Mouse (Mus musculus): ENCODE results near the gene Mptx2. TPM values are rescaled to one million over a fixed set of nuclear protein-coding genes. Genes with fewer than 3 reads are reported as not detected.

Gene Mptx2
- polyA plus RNA-seq (2012; fragmentation: generic; extraction: Trizol), result not detected

GRCm38 (mm10) chr1:173277677-173278076 lies at the start of gene Mptx2:
TSS of gene Mptx2 (minus strand) at chr1:173277777.

GRCm38 (mm10) chr1:173265701-173266100 lies 11.9 kb downstream of the Mptx2 start, which contains the start of gene Olfr418:
TSS of gene Olfr418 (plus strand) at chr1:173266001.

GRCm38 (mm10) chr1:173227081-173227480 lies 50.5 kb downstream of the Mptx2 start, which contains the start of gene Fcer1a:
TSS of gene Fcer1a (minus strand) at chr1:173227214.

Other genes starting within 250 kb of the Mptx2 start
- gene Olfr1408, start 140.4 kb downstream of the Mptx2 start, polyA plus RNA-seq (2012; fragmentation: generic; extraction: Trizol), result not detected
- not detected for gene Olfr1406, start 87.1 kb downstream of the Mptx2 start, polyA plus RNA-seq (2012; fragmentation: generic; extraction: Trizol)
- gene Olfr218, start 80.0 kb downstream of the Mptx2 start, polyA plus RNA-seq (2012; fragmentation: generic; extraction: Trizol), result not detected
- not detected for gene Olfr1404, start 65.4 kb downstream of the Mptx2 start, polyA plus RNA-seq (2012; fragmentation: generic; extraction: Trizol)
- gene Fcer1a, start 50.6 kb downstream of the Mptx2 start, polyA plus RNA-seq (2012; fragmentation: generic; extraction: Trizol), result not detected
- gene Olfr418, start 11.8 kb downstream of the Mptx2 start, polyA plus RNA-seq (2012; fragmentation: generic; extraction: Trizol), result not detected
- not detected for gene Ackr1, start 56.0 kb upstream of the Mptx2 start, polyA plus RNA-seq (2012; fragmentation: generic; extraction: Trizol)
- under 1 TPM; 0.02 to 0.44 TPM for gene Aim2, start 73.1 kb upstream of the Mptx2 start, polyA plus RNA-seq (2012; fragmentation: generic; extraction: Trizol)
- gene Cadm3, start 89.9 kb upstream of the Mptx2 start, polyA plus RNA-seq (2012; fragmentation: generic; extraction: Trizol), result not detected
- gene Ifi206, start 213.3 kb upstream of the Mptx2 start, polyA plus RNA-seq (2012; fragmentation: generic; extraction: Trizol), result not detected